In the genomic region with DNA sequence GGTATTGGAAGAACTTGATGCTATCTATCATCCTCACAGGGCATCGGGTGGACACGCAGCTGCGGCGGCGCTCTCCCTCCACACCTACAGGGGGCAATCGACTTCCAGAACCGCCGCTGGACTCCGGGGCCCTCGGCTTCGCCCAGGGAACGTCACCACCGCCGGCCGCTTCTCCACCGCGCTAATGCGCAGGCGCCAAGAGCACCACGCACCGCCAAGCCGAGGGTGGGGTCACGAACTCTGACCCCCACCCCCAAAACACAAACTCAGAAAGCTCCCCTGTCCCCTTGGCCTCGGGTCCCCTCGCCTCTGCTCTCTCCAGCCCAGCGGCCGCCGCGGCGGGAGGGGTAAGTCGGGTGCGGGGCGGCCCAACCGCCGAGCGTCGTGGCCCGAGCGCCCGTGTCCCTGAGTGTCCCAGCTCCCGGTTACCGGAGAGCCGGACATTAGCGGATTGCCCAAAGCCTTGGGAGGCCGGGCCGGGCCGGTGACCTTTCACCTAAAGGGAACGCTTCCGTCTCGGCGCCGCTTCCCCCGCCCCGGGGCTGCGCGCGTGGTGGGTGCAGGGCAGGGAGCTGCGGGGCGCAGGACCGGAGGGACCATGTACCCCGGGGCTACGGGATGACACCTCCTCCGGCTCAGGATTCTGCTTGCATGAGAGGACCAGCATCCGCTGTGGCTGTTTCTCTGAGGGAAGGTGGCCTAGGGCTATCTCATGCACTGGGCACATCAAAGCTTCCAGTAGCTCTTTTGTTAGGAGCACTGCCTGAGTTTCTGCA, we compare ENCODE assay signal across 8 mouse cellular contexts. TPM values are rescaled to one million over a fixed set of nuclear protein-coding genes. Genes with fewer than 3 reads are reported as not detected.
DNase-seq lines count a peak whose midpoint lies in the region; ATAC-seq and TF ChIP-seq lines count a peak whose summit lies in the region.

Gene Nr2c1, plus strand, starts transcription at position 268 of the 776 bp plus-strand sequence.

- peaks cover 0 to 3% of the 10 kb centered on the region in 2 experiments; a peak in 1 of 4 replicates for H3K4me1 ChIP-seq in MEL (ENCODE audit: control insufficient read depth in 1 of 2, insufficient read depth in 2 of 2, low read length in 2 of 2)
- peaks cover 43% of the 10 kb centered on the region for H3K4me1 ChIP-seq in lung, embryonic 15.5 days
- no peaks in the 10 kb centered on the region for H3K4me1 ChIP-seq in olfactory bulb, adult 2 months (ENCODE audit: control insufficient read depth, insufficient read depth, low read length)

- TF ChIP-seq POLR2A in MEL (IDR thresholded peaks at IDR 0.05; ENCODE audit: control insufficient read depth in 1 of 2, insufficient read depth in 1 of 2, low read depth in 1 of 2, low read length in 2 of 2, poor library complexity in 1 of 2) = peak; percentile 49 to 67; a peak in 2 of 4 replicates
- TF ChIP-seq POLR2A in olfactory bulb, adult 2 months (IDR thresholded peaks at IDR 0.05; ENCODE audit: insufficient read depth, low read depth, low read length) = peak; percentile 38; the same call in 1 of the 2 replicates

- TF ChIP-seq CTCF in MEL (IDR thresholded peaks at IDR 0.05 in 2 of 3, conservative IDR thresholded peaks at IDR 0.05 in 1 of 3; ENCODE audit: control insufficient read depth in 1 of 3, insufficient read depth in 1 of 3, low read depth in 2 of 3, low read length in 3 of 3, poor library complexity in 1 of 3, severe bottlenecking in 1 of 3) = peak; percentile 9 to 84 (median 55); a peak in 5 of 6 replicates
- TF ChIP-seq CTCF in olfactory bulb, adult 2 months (IDR thresholded peaks at IDR 0.05; ENCODE audit: insufficient read depth, low read depth, low read length) = peak; percentile 75

- H3K79me2 ChIP-seq in MEL (ENCODE audit: control insufficient read depth, insufficient read depth, low read length, poor library complexity) = peaks cover 8% of the 10 kb centered on the region; the same call in 1 of the 2 replicates

- peaks cover 0 to 3% of the 10 kb centered on the region in 2 experiments; a peak in 1 of 4 replicates for H3K36me3 ChIP-seq in MEL (ENCODE audit: control insufficient read depth in 1 of 2, insufficient read depth in 2 of 2, low read length in 2 of 2)
- H3K36me3 ChIP-seq in lung, embryonic 15.5 days = no peaks in the 10 kb centered on the region

- TF ChIP-seq RAD21 in MEL (IDR thresholded peaks at IDR 0.05; ENCODE audit: low read depth, low read length) = no peak

- DNase-seq in MEL (ENCODE audit: low read depth, low spot score) = peak; percentile 85
- peak; percentile 92 to 95 for DNase-seq in cerebellum, adult 18-20 months
- peak; percentile 75 for DNase-seq in forelimb bud, embryonic 11.5 days (ENCODE audit: low read depth, low spot score)
- peak; percentile 76 for DNase-seq in layer of hippocampus, adult 9-10 months (ENCODE audit: low spot score)
- DNase-seq in thymus, adult 18-20 months = peak; percentile 64 to 69

- H3K27me3 ChIP-seq in MEL (ENCODE audit: control insufficient read depth in 1 of 2, insufficient read depth in 2 of 2, low read length in 2 of 2) = no peaks in the 10 kb centered on the region
- H3K27me3 ChIP-seq in lung, embryonic 15.5 days = no peaks in the 10 kb centered on the region

- H3K27ac ChIP-seq in MEL (ENCODE audit: control insufficient read depth, low read depth, low read length) = peak within 1 kb of the TSS; percentile 26
- peak within 1 kb of the TSS; percentile 89 for H3K27ac ChIP-seq in lung, embryonic 15.5 days
- peak within 1 kb of the TSS; percentile 22 for H3K27ac ChIP-seq in olfactory bulb, adult 2 months (ENCODE audit: insufficient read depth, low read depth, low read length)

- H3K4me3 ChIP-seq in MEL (ENCODE audit: control insufficient read depth in 1 of 2, insufficient read depth in 1 of 2, low read depth in 2 of 2, low read length in 2 of 2) = peak within 1 kb of the TSS; percentile 72 to 75
- peak within 1 kb of the TSS; percentile 85 for H3K4me3 ChIP-seq in lung, embryonic 15.5 days
- H3K4me3 ChIP-seq in olfactory bulb, adult 2 months (ENCODE audit: insufficient read depth, low read depth, low read length) = peak within 1 kb of the TSS; percentile 59

- peak within 1 kb of the TSS; percentile 78 for H3K9ac ChIP-seq in MEL (ENCODE audit: control insufficient read depth, low read depth, low read length, poor library complexity, severe bottlenecking)
- peak within 1 kb of the TSS; percentile 77 for H3K9ac ChIP-seq in lung, embryonic 15.5 days

- WGBS in lung, embryonic 15.5 days = under 1% methylated on average over 64 of the region's 64 CpGs
- under 1% methylated on average over 64 of the region's 64 CpGs for WGBS in olfactory bulb, adult 2 months

- H3K4me2 ChIP-seq in lung, embryonic 15.5 days = peak within 1 kb of the TSS; percentile 70

- no peaks in the 10 kb centered on the region for H3K9me3 ChIP-seq in MEL (replicated peaks; ENCODE audit: insufficient read depth, low read length)
- no peaks in the 10 kb centered on the region for H3K9me3 ChIP-seq in lung, embryonic 15.5 days

- ATAC-seq in hematopoietic stem cell, adult 5-6 weeks (replicated peaks in 1 of 2; ENCODE audit: insufficient read depth in 1 of 2, low FRiP score in 2 of 2, low TSS enrichment in 1 of 2, low read depth in 1 of 2, poor library complexity in 2 of 2, severe bottlenecking in 2 of 2) = peak; percentile 85 to 88
- ATAC-seq in lung, embryonic 15.5 days (ENCODE audit: borderline replicate concordance, extremely low read depth, low FRiP score, low TSS enrichment) = peak; percentile 88

- TF ChIP-seq EP300 in MEL (IDR thresholded peaks at IDR 0.05; ENCODE audit: low read depth in 1 of 2, low read length in 2 of 2) = no peak

TF ChIP-seq in MEL, 35 proteins besides CTCF, POLR2A, EP300 and RAD21:
- TF ChIP-seq E2F4 (IDR thresholded peaks at IDR 0.05; ENCODE audit: borderline replicate concordance, low read depth, low read length) (no peak), JUND (IDR thresholded peaks at IDR 0.05; ENCODE audit: low read depth, low read length) (no peak), ZNF384 (IDR thresholded peaks at IDR 0.05; ENCODE audit: low read depth, low read length) (no peak), SIN3A (IDR thresholded peaks at IDR 0.05; ENCODE audit: low read length) (peak; percentile 23), NRF1 (IDR thresholded peaks at IDR 0.05; ENCODE audit: insufficient read depth, low read depth, low read length, poor library complexity, severe bottlenecking) (peak; percentile 72; the same call in 1 of the 2 replicates), ZMIZ1 (IDR thresholded peaks at IDR 0.05; ENCODE audit: low read depth, low read length) (no peak), HCFC1 (IDR thresholded peaks at IDR 0.05; ENCODE audit: low read depth, low read length) (peak; percentile 79), MAX (IDR thresholded peaks at IDR 0.05; ENCODE audit: low read length) (no peak), MAZ (IDR thresholded peaks at IDR 0.05; ENCODE audit: low read depth, low read length) (0 out of 2 replicates have a peak, but pooled peaks have one; percentile 16), TCF12 (IDR thresholded peaks at IDR 0.05; ENCODE audit: low read depth, low read length) (peak; percentile 24; the same call in 1 of the 2 replicates), TAL1 (IDR thresholded peaks at IDR 0.05; ENCODE audit: low read length) (no peak), NELFE (IDR thresholded peaks at IDR 0.05; ENCODE audit: low read depth, low read length) (peak; percentile 51), MYB (IDR thresholded peaks at IDR 0.05; ENCODE audit: low read depth, low read length) (no peak), MYC (IDR thresholded peaks at IDR 0.05; ENCODE audit: low read depth, low read length) (no peak), ELF1 (IDR thresholded peaks at IDR 0.05; ENCODE audit: low read depth, low read length) (no peak)

RNA-seq across cellular contexts. Expression of gene Nr2c1, which starts in this region (rescaled TPM):
- 3.3 and 3.6 TPM in 2 replicates for total RNA-seq in MEL (2012; rRNA removed)
- 1 to 10 TPM in 1 of 2 experiments, not detected in 1; 5.7 TPM for polyA plus RNA-seq in MEL (2012; ENCODE audit: insufficient read depth in 1 of 2, insufficient read length in 2 of 2, low read depth in 1 of 2, low replicate concordance in 2 of 2, missing spikeins in 1 of 2)
- 12.5 and 14.4 TPM in 2 replicates for total RNA-seq in hematopoietic stem cell, adult 5-6 weeks (2017)
- polyA plus RNA-seq in lung, embryonic 15.5 days (2015; fragmentation: Nextera tagmentation; extraction: Ambion mirVana) = 7.7 and 8.8 TPM in 2 replicates
- polyA plus RNA-seq in olfactory bulb, adult 2 months (2012; ENCODE audit: insufficient read depth, insufficient read length, low replicate concordance, missing spikeins) = not detected in 2 replicates

Comparison
In these comparisons a context has a peak if more than half of its experiments do, and no peak if none do; other contexts are left out.
1. Peak in every context shown above with its lines: DNase-seq, ATAC-seq, H3K4me3 ChIP-seq and H3K27ac ChIP-seq.
2. H3K27ac ChIP-seq: peak in every context shown above with its lines; median percentile 89 in lung, embryonic 15.5 days; 26 in MEL; 22 in olfactory bulb, adult 2 months.